Mouse (Mus musculus) myocyte (in vitro differentiated cells): ENCODE measurements at regions not wholly inside any gene's neighbourhood (a gene's known extent, or its start where the extent isn't known, plus 50 kb on each side); places are given as distances from the start of the nearest gene placed in this dataset.

ENCODE experiments used
- H3K27me3 ChIP-seq: one replicate; pipeline ENCODE4 v1.6.1; 2011; ENCODE audit not compliant: control insufficient read depth, insufficient read depth, insufficient read length
- H3K36me3 ChIP-seq: one replicate; pipeline ENCODE4 v1.6.1; 2011; ENCODE audit not compliant: control insufficient read depth, insufficient read depth
- H3K4me2 ChIP-seq: one replicate; pipeline ENCODE4 v1.6.1; 2011; ENCODE audit warnings: low read depth, control low read depth
- H3K4me3 ChIP-seq: one replicate; pipeline ENCODE4 v1.5.1; 2011; ENCODE audit warnings: mild to moderate bottlenecking, control low read depth, moderate library complexity
- H3K79me2 ChIP-seq: one replicate; pipeline ENCODE4 v1.6.1; 2011; ENCODE audit not compliant: control insufficient read depth, insufficient read depth
- H3ac ChIP-seq: one replicate; pipeline ENCODE4 v1.6.1; 2011; ENCODE audit not compliant: control insufficient read depth, insufficient read length
- CEBPB ChIP-seq: IDR thresholded peaks from 2 replicates; pipeline ENCODE4 v1.6.1; 2011; ENCODE audit warnings: mild to moderate bottlenecking, moderate library complexity; ENCODE audit not compliant: poor library complexity, insufficient read depth, severe bottlenecking
- E2F4 ChIP-seq: IDR thresholded peaks from one replicate; pipeline ENCODE4 v1.6.1; 2011; ENCODE audit warnings: mild to moderate bottlenecking, control low read depth, moderate library complexity; ENCODE audit not compliant: insufficient read depth
- MAX ChIP-seq: IDR thresholded peaks from one replicate; pipeline ENCODE4 v1.6.1; 2011; ENCODE audit warnings: low read depth, mild to moderate bottlenecking, control low read depth
- MYOD1 ChIP-seq, 3 experiments: IDR thresholded peaks; one replicate each; pipeline ENCODE4 v1.6.1; 2011; ENCODE audit warnings: control low read depth in 2 of 3, low read depth in 2 of 3, mild to moderate bottlenecking in 2 of 3, moderate library complexity in 1 of 3; ENCODE audit not compliant: insufficient read length in 2 of 3, control insufficient read depth in 1 of 3
- MYOG ChIP-seq, 3 experiments: IDR thresholded peaks; one replicate each; pipeline ENCODE4 v1.6.1; 2011; ENCODE audit warnings: control low read depth in 2 of 3, low read depth in 2 of 3, mild to moderate bottlenecking in 2 of 3; ENCODE audit not compliant: insufficient read length in 2 of 3, control insufficient read depth in 1 of 3, insufficient read depth in 1 of 3
- POLR2A ChIP-seq: IDR thresholded peaks from one replicate; pipeline ENCODE4 v1.6.1; 2011; ENCODE audit warnings: low read depth, mild to moderate bottlenecking, control low read depth, moderate library complexity; ENCODE audit not compliant: insufficient read length
- POLR2AphosphoS2 ChIP-seq: IDR thresholded peaks from one replicate; pipeline ENCODE4 v1.6.1; 2011; ENCODE audit warnings: low read depth, control low read depth; ENCODE audit not compliant: insufficient read length
- REST ChIP-seq: IDR thresholded peaks from one replicate; pipeline ENCODE4 v1.6.1; 2011; ENCODE audit warnings: mild to moderate bottlenecking, control low read depth, moderate library complexity; ENCODE audit not compliant: insufficient read depth, insufficient read length
- SRF ChIP-seq: IDR thresholded peaks from one replicate; pipeline ENCODE4 v1.6.1; 2011; ENCODE audit warnings: low read depth; ENCODE audit not compliant: control insufficient read depth, insufficient read length
- TCF12 ChIP-seq: IDR thresholded peaks from one replicate; pipeline ENCODE4 v1.6.1; 2011; ENCODE audit warnings: mild to moderate bottlenecking, control low read depth; ENCODE audit not compliant: poor library complexity, insufficient read depth, severe bottlenecking
- TCF3 ChIP-seq: IDR thresholded peaks from one replicate; pipeline ENCODE4 v1.6.1; 2011; ENCODE audit warnings: low read depth, control low read depth; ENCODE audit not compliant: insufficient read length
- USF1 ChIP-seq: IDR thresholded peaks from one replicate; pipeline ENCODE4 v1.6.1; 2011; ENCODE audit warnings: low read depth, mild to moderate bottlenecking, control low read depth, moderate library complexity

DNA sequence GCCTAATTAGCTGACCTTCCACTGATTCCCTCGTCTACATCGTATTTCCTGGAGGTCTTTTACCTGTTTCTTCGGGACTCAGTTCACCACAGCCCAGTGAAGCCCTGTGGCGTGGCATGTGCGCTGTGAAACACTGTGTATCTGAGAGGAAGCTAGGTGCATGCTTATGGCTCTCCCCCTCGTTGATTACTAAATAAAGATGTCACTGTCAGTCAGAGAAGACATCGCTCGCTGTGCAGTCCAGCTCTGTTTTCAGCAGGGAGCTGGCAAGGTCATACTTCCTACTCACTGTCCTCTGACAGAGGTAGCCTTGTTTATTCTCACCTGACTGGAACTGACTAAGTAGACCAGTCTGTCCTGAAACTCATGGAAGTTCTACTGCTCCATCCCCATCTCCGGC is 68.7 kb upstream of the Adrb1 start:
- Histone ChIP-seq H3K4me3 (peak overlapping the region; percentile 0), H3K27me3 (no peaks in the 10 kb centered on the region), H3K79me2 (no peaks in the 10 kb centered on the region), H3K36me3 (no peaks in the 10 kb centered on the region), H3ac (no peak overlapping the region), H3K4me2 (peak overlapping the region; percentile 84)
- TF ChIP-seq MYOG (IDR thresholded peaks at IDR 0.05; ENCODE audit: control insufficient read depth in 1 of 3, insufficient read depth in 1 of 3, insufficient read length in 2 of 3, low read depth in 2 of 3) (no peak), USF1 (no peak), MYOD1 (IDR thresholded peaks at IDR 0.05; ENCODE audit: control insufficient read depth in 1 of 3, insufficient read length in 2 of 3, low read depth in 2 of 3) (no peak), POLR2A (no peak), POLR2AphosphoS2 (no peak), CEBPB (no peak)

DNA sequence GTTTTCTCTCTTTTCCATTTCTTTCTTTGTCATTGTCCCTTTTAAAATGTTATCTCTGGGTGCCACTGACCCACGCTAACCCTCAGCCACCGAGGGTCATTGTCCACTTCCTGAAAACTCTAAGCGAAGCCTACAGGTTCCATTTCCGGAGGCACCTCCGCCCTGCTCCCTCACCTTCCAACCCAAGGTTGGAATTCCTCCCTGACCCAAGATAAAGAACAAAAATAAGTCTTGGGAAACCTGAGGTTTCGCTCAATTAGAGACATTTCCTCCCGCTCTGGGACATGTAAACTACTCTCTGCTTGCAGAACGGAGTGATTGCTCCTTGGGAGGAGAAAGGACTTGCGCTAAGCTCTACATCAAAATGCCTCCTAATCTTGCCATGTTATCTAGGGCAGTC is 66.7 kb upstream of the Adrb1 start:
- H3K36me3 ChIP-seq, result no peaks in the 10 kb centered on the region
- H3K27me3 ChIP-seq, result no peaks in the 10 kb centered on the region
- no peak overlapping the region for H3ac ChIP-seq
- H3K79me2 ChIP-seq, result no peaks in the 10 kb centered on the region
- no peak overlapping the region for H3K4me3 ChIP-seq
- no peak for TF ChIP-seq USF1
- no peak overlapping the region for H3K4me2 ChIP-seq

DNA sequence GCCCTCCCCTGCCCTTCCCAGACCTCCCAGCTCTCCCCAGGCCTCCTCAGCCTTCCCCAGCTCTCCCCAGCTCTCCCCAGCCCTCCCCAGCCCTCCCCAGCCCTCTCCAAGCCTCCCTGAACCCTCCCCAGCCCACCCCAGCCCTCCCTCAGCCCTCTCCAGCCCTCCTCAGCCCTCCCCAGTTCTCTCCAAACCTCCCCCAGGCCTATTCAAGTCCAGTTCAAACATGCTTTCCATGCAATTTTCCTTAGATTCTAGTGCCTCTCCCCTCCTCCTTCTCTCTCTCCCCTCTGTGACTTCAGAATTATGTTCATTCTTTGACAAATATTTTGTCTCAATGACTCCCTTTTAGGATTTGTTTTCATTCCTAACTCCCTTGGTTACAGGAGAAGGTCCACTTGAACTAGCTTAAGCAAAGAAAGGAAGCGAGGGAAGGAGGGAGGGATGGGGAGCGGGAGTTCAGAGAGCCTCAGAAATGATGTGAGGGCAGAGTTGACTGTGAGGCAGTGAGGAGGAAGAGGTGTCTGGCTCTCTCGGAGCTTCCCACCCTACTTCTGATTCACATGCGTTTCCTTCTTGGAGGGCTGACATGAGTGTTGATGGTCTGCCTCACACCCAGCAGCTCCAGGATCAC is 61.3 kb upstream of the Adrb1 start:
- no peak overlapping the region for H3K4me2 ChIP-seq
- TF ChIP-seq CEBPB (no peak), E2F4 (no peak), REST (no peak), SRF (no peak), TCF12 (no peak), MAX (no peak), POLR2A (no peak), USF1 (no peak), MYOD1 (IDR thresholded peaks at IDR 0.05; ENCODE audit: control insufficient read depth in 1 of 3, insufficient read length in 2 of 3, low read depth in 2 of 3) (no peak), TCF3 (no peak)
- no peaks in the 10 kb centered on the region for H3K27me3 ChIP-seq
- no peaks in the 10 kb centered on the region for H3K36me3 ChIP-seq
- H3ac ChIP-seq, result no peak overlapping the region
- no peaks in the 10 kb centered on the region for H3K79me2 ChIP-seq
- H3K4me3 ChIP-seq, result no peak overlapping the region

DNA sequence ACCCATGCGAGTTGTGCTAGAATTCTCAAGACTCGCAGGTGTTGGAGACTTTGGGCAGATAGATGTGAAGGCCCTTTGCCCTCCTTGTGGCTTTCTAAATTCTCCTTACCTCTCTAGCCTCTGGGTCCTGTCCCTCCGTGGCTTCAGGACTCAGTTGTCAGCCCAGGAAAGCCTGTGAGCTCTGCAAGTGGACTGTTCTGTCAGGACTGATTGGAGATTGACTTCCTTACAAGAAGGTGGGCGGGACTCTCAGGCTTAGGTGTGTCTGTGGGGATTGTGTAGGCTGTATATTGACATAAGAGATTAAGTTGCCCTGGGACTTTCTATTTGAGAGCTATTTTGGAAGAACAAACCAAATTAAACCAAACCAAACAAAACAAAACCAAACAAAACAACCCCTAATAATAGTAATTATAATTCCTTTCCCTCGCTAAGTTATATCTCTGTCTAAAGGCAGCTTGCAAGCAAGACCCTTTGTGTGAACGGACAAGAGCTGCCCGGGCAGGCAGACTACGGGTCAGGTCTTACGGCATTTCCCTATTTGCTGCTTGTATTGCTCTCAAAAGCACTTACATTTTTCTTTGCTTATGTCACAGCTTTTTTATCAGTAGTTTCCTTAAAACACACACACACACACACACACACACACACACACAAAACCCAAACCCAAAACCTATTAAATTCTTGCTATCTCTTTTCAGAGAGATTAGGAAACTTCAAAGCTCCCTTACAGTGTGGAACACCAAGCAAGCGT is 58.3 kb upstream of the Adrb1 start:
- Histone ChIP-seq H3K4me3 (no peak overlapping the region), H3K27me3 (no peaks in the 10 kb centered on the region), H3K36me3 (no peaks in the 10 kb centered on the region), H3K4me2 (no peak overlapping the region), H3K79me2 (no peaks in the 10 kb centered on the region), H3ac (no peak overlapping the region)
- TF ChIP-seq MYOG (IDR thresholded peaks at IDR 0.05; ENCODE audit: control insufficient read depth in 1 of 3, insufficient read depth in 1 of 3, insufficient read length in 2 of 3, low read depth in 2 of 3), result no peak
- no peak for TF ChIP-seq TCF3
- no peak for TF ChIP-seq SRF
- TF ChIP-seq TCF12, result no peak
- TF ChIP-seq MYOD1 (IDR thresholded peaks at IDR 0.05; ENCODE audit: control insufficient read depth in 1 of 3, insufficient read length in 2 of 3, low read depth in 2 of 3), result no peak
- no peak for TF ChIP-seq USF1
- TF ChIP-seq REST, result no peak
- TF ChIP-seq POLR2A, result no peak

DNA sequence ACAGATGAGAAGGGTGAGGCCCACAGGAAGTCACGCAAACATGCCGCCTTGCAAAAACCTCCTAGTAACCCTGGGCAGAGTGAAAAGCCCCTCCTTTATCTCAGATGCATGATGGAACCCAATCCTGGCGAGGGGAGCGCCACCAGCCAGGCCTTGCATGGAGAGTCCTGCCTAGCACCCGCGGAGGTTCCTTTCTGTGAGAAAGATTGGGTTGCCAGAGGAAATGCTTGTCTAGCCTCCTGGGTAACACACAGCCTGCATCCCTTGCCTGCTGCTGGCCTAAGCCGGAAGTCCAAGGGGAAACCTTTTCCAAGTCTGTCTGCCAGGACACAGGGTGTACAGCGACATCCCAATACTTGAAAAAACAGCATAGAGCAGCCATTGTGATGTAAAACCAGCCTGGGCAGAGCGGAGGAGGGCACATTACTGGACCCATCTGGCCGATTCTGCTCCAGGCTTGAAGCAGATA is 57.7 kb upstream of the Adrb1 start:
- no peak overlapping the region for H3K4me3 ChIP-seq
- H3K4me2 ChIP-seq, result no peak overlapping the region
- no peaks in the 10 kb centered on the region for H3K36me3 ChIP-seq
- H3ac ChIP-seq, result no peak overlapping the region
- no peak for TF ChIP-seq POLR2A
- TF ChIP-seq TCF12, result no peak
- TF ChIP-seq POLR2AphosphoS2, result no peak
- TF ChIP-seq MAX, result no peak
- no peak for TF ChIP-seq REST
- no peak for TF ChIP-seq E2F4
- TF ChIP-seq MYOG (IDR thresholded peaks at IDR 0.05; ENCODE audit: control insufficient read depth in 1 of 3, insufficient read depth in 1 of 3, insufficient read length in 2 of 3, low read depth in 2 of 3), result no peak
- no peak for TF ChIP-seq SRF
- no peak for TF ChIP-seq CEBPB
- no peak for TF ChIP-seq USF1
- TF ChIP-seq TCF3, result no peak
- no peak for TF ChIP-seq MYOD1 (IDR thresholded peaks at IDR 0.05; ENCODE audit: control insufficient read depth in 1 of 3, insufficient read length in 2 of 3, low read depth in 2 of 3)
- H3K27me3 ChIP-seq, result no peaks in the 10 kb centered on the region
- H3K79me2 ChIP-seq, result no peaks in the 10 kb centered on the region
